8 mouse cellular contexts compared by ENCODE assay signal in genomic region chr8:122576648-122577022, GRCm38 (mm10). TPM values are rescaled to one million over a fixed set of nuclear protein-coding genes. Genes with fewer than 3 reads are reported as not detected.
A peak's percentile ranks its signal among the peaks of the same experiment; 100 is the strongest.
DNase-seq lines count a peak whose midpoint lies in the region; ATAC-seq lines count a peak whose summit lies in the region.

Aprt (minus strand) TSS chr8:122576909.

- H3K27me3 ChIP-seq in hindbrain, embryonic 16.5 days (replicated peaks; ENCODE audit: control insufficient read depth, insufficient read depth, low read length): no peaks in the 10 kb centered on the region

- H3K4me1 ChIP-seq in hindbrain, embryonic 16.5 days (ENCODE audit: control insufficient read depth, insufficient read depth, low read depth, low read length): peaks cover 23% of the 10 kb centered on the region

- H3K27ac ChIP-seq in hindbrain, embryonic 16.5 days (ENCODE audit: low read depth, low read length): peak within 1 kb of the TSS; percentile 76
- H3K27ac ChIP-seq in macrophage: peak within 1 kb of the TSS; percentile 78

- peaks cover 30% of the 10 kb centered on the region for H3K79me2 ChIP-seq in macrophage (ENCODE audit: inconsistent target)

- peak; percentile 93 for DNase-seq in WW6 (ENCODE audit: low read depth, low spot score)
- peak; percentile 67 to 85 for DNase-seq in cerebellum, postnatal 4 days (ENCODE audit: low spot score in 2 of 2)
- DNase-seq in gastrocnemius, adult 18-20 months (ENCODE audit: low spot score): peak; percentile 96
- DNase-seq in left cerebral cortex, adult 18-20 months (ENCODE audit: low spot score in 2 of 2): peak; percentile 93 to 95
- peak; percentile 96 for DNase-seq in right cerebral cortex, adult 18-20 months
- peak; percentile 73 for DNase-seq in urinary bladder, postnatal 10 days (ENCODE audit: low spot score)

- H3K4me3 ChIP-seq in hindbrain, embryonic 16.5 days (ENCODE audit: low read length): peak within 1 kb of the TSS; percentile 64
- H3K4me3 ChIP-seq in macrophage (ENCODE audit: inconsistent target): peak within 1 kb of the TSS; percentile 78

- H3K9me3 ChIP-seq in hindbrain, embryonic 16.5 days (ENCODE audit: control insufficient read depth, low read length): no peaks in the 10 kb centered on the region

- under 1% methylated on average over 38 of the region's 39 CpGs for WGBS in hindbrain, embryonic 16.5 days
- under 1% methylated on average over 37 of the region's 39 CpGs for WGBS in macrophage (ENCODE audit: missing documents)

- peak within 1 kb of the TSS; percentile 78 for H3K9ac ChIP-seq in hindbrain, embryonic 16.5 days (ENCODE audit: low read depth, low read length)

- peaks cover 8% of the 10 kb centered on the region; the same call in 1 of the 2 replicates for H3K36me3 ChIP-seq in hindbrain, embryonic 16.5 days (ENCODE audit: control insufficient read depth, insufficient read depth, low read length)
- H3K36me3 ChIP-seq in macrophage (ENCODE audit: inconsistent target): peaks cover 26% of the 10 kb centered on the region; the same call in 1 of the 2 replicates

- ATAC-seq in hindbrain, embryonic 16.5 days: peak; percentile 94

- peak within 1 kb of the TSS; percentile 64 for H3K4me2 ChIP-seq in hindbrain, embryonic 16.5 days (ENCODE audit: low read length)

RNA-seq across cellular contexts. Expression of gene Aprt, which starts in this region (rescaled TPM):
- 10 to 100 TPM; 39.6 to 40.1 TPM for total RNA-seq in gastrocnemius, adult 18-20 months (2021)
- polyA plus RNA-seq in hindbrain, embryonic 16.5 days (2015; fragmentation: Nextera tagmentation; extraction: Ambion mirVana): 202 and 203 TPM in 2 replicates
- total RNA-seq in left cerebral cortex, adult 18-20 months (2021): 10 to 100 TPM; 48.4 to 52.0 TPM
- 10 to 100 TPM; 16.7 to 82.3 (median 52.8) TPM for total RNA-seq in macrophage (2018; cell fraction: chromatin; rRNA removed)
- total RNA-seq in macrophage (2018; cell fraction: cytosol; rRNA removed): 100 to 1,000 TPM; 122 to 199 (median 155) TPM
- 100 to 1,000 TPM in 4 of 26 experiments, 10 to 100 TPM in 22; 46.0 to 149 (median 72.7) TPM for total RNA-seq in macrophage (2018; cell fraction: nucleus; rRNA removed)
- 89.7 to 305 TPM (median 145 TPM) in 3 replicates for polyA plus RNA-seq in macrophage (2018)

Comparison
In these comparisons a context has a peak if more than half of its experiments do, and no peak if none do; other contexts are left out.
1. Peak in every context shown above with its lines: DNase-seq, ATAC-seq, H3K4me3 ChIP-seq and H3K27ac ChIP-seq.